Mouse (Mus musculus): Measurements from ENCODE around the gene Sptan1.

Gene Sptan1

DNA sequence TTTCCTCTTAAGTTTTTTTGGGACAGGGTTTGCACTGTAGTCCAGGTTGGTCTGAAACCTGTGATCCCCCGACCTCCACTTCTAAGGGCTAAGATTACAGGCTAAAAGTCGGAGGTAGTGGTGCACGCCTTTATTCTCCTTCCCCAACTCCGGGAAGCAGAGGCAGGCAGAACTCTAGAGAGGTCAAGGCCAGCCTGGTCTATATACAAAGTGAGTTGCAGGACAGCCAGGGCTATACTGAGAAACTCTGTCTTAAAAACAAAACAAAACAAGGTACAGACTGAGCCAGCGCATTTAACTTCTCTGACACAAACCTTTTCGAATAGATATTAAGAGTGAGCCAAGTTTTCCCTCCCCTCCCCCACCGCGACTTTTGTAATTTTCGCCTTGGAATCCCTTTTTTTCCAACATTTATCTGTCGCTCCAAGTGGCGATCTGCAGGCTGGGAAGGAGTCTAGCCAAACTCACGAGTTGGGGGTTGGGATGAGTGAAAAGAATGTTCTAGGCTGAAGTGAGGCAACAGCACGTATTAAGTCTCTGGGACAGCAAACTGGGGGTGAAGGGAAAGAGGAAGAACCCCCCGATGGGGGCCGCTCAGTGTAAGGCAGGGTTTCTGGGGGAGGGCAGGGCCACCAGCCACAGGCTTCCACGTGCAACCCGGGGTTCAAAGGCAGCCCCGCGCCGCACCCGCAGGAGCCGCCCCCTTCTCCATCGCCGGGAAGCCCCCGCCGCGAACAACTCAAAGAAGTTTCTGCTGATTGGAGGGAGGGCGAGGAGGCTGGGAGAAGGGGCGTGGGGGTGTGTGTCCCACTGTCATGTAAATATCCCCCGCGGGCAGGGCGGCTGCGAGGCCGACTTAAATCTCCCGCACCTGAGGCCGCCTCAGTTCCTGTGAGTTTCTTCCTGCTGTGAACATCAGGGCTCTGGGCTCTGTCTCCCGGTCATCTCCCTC, 96.1 kb downstream of the Sptan1 start:
- peak; percentile 37 for DNase-seq (ENCODE audit: low spot score)

GRCm38 (mm10) chr2:30062249-30063093, 97.1 kb downstream of the Sptan1 start:
- DNase-seq (ENCODE audit: low spot score) = peak; percentile 69

DNA sequence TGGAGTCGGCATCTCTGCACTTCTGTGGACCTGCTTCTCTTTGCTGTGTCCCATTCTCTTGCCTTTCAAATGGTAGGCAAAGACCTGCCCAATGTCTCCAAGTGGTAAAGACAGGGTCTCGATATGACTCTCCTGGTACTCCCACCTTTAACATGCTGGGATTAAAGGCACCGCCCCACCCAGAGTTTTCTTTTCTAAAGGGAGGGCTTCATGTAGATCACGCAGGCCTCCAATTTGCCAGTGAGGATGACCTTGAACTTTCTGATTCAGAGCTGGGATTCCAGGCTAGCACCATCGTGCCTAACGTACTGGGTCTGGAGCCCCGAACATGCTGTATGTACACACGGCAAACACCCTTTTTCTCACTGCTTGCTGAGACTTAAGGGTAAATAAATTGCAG, 97.9 kb downstream of the Sptan1 start:
- DNase-seq (ENCODE audit: low spot score) = no peak

DNA sequence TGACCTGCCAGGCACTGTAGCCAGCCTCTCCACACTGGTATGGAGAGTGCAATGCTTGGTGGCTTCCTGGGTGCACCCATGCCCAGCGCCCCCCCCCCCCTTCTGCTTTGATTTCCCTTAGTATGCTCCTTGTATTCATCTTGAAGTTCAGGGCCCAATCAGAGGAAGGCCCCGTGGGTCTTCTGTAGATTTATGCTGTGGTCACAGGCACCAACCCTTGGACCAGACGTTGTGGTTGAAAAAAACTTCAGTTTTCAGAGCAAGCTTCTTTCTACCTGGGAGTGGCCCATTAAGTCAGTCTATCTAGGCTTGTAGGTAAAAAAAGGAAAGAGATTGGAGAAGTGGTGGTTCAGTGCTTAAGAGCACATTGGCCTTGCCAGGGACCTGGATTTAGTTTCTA, 98.4 kb downstream of the Sptan1 start:
- no peak for DNase-seq (ENCODE audit: low spot score)

GRCm38 (mm10) chr2:30064298-30064697, 98.9 kb downstream of the Sptan1 start:
- no peak for DNase-seq (ENCODE audit: low spot score)

DNA sequence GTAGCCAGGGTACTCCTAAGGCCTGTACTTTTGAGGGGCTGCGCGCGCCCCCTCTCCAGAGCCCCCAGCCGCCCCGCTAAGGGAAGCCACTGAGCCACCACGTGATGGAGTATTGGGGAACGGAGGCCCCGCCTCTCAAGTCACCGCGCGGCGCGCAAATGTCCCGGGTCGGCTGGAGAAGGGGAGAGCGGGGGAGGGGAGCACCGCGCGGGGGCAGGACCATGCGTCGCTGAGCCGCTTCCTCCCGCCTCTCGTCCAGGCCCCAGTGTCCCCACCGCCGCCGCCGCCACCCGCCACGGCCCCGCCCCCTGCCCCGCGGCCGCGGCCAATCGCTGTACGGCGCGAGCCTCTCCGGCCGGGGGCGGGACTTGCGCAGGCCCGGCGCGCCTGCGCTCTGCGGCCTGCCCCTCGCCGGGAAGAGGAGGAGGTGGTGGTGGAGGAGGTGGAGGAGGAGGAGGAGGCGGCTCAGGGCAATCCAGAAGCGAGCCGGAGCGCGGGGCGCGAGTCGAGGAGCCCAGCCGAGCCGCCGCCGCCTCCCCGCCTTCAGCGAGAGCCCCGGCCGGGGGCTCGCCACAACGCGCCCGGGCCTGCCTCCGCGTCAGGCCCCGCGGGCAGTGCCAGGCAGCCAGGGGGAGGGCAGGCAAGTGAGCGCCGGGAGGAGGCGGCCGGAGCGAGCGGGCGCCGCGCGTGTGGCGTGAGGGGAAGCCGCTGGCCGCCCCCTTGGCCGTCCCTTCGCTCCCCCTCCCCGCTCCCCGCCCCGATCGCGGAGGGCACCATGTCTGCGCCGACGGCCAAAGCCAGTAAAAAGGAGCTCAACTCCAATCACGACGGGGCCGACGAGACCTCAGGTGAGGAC, 100.9 kb downstream of the Sptan1 start:
- DNase-seq (ENCODE audit: low spot score) = peak; percentile 95

DNA sequence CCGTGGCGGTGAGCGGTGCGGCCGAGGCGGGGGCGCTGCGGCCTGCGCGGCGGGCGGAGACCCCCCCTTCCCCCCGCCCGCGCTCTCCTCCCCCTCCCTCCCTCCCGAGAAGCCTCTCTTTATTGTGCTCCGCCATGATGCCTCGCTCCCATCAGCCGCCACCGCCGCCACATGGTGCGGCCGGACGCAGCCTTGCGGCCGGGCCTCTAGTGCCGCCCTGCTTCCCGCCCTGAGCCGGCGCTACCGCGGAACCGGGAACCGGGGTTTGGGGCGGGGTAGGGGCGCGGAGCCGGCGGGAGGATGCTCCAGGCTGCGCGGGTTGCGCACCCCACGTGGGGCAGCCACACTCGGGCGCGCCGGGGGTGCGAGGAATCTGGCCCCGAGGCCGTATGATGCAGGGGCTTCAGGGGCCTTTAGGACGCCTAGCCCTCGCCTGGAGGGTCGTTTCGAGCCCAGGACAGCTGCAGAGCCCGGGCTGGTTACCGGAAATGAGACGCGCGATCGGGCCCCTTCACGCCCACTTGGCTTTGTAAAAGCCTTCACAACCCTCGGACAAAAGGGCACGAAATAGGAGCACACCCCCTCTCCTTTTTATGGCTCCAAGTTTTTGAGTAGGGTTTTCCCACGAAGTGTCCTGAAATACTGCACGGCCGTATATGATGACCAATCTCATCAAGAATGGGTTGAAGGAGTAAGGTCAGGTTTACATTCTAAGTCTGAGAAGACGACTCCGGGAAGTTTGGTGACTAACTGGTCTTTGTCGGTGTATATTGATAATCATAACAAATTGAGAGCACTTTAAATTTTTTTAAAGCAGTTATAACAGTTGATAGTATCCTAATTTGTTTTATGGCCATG, 101.9 kb downstream of the Sptan1 start:
- DNase-seq (ENCODE audit: low spot score) = peak; percentile 34

GRCm38 (mm10) chr2:30067962-30068361, 102.6 kb downstream of the Sptan1 start:
- no peak for DNase-seq (ENCODE audit: low spot score)

DNA sequence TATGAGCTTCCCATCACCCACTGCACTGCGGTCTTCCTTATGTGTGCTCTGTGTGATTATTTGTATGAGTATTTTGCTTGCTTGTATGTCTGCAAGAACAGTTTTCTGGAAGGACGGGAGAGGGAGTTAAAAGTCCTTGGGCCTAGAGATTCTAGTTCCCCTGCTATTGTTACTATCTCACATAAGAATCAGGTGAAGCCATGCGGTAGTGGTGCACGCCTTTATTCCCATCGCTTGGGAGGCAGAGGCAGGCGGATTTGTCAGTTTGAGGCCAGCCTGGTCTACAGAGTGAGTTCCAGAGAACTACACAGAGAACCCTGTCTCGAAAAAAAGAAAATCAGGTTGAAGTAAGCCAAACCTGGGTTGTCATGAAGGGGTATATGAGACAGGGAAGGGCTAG, 107.5 kb downstream of the Sptan1 start:
- no peak for DNase-seq (ENCODE audit: low spot score)

DNA sequence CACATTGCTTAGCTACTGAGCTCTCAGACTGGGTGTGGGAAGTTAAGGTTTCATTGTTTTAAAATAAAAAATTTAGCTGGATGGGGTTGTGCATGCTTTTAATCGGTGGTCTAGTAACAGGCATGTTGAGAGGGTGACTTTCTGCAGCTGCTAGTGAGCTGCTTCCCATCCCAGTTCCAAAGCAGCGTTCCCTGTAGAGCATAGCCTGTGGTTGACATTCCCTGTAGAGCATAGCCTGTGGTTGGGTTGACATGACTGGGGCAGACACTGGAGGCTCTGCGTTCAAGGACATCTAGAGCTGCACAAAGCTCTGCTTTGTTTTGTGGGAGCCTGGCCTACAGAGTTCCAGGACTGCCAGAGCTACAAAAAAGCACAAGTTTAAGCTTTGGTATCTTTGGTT, 107.9 kb downstream of the Sptan1 start:
- DNase-seq (ENCODE audit: low spot score) = no peak

GRCm38 (mm10) chr2:30075625-30076024, 110.3 kb downstream of the Sptan1 start:
- DNase-seq (ENCODE audit: low spot score) = no peak

- DNase-seq (ENCODE audit: low spot score) = no peak
These were observed 111.1 kb downstream of the Sptan1 start for GRCm38 (mm10) chr2:30076439-30076838.

DNA sequence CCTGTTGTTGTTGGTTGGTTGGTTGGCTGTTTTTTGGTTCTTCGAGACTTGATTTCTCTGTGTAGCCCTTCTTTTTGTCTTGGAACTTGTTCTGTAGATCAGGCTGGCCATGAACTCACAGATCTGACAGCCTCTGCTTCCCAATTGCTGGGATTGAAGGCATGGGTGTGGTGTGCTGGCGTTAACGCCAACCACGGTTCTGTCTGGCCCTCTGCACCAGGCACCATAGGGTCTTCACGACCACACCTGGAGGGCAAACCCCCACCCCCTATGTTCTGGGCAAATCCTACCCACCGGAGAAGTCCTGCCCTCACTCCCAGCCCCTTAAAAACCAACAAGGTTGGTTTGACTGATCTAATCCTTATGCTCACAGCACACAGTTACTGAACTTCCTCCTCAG, 111.6 kb downstream of the Sptan1 start:
- no peak for DNase-seq (ENCODE audit: low spot score)

DNA sequence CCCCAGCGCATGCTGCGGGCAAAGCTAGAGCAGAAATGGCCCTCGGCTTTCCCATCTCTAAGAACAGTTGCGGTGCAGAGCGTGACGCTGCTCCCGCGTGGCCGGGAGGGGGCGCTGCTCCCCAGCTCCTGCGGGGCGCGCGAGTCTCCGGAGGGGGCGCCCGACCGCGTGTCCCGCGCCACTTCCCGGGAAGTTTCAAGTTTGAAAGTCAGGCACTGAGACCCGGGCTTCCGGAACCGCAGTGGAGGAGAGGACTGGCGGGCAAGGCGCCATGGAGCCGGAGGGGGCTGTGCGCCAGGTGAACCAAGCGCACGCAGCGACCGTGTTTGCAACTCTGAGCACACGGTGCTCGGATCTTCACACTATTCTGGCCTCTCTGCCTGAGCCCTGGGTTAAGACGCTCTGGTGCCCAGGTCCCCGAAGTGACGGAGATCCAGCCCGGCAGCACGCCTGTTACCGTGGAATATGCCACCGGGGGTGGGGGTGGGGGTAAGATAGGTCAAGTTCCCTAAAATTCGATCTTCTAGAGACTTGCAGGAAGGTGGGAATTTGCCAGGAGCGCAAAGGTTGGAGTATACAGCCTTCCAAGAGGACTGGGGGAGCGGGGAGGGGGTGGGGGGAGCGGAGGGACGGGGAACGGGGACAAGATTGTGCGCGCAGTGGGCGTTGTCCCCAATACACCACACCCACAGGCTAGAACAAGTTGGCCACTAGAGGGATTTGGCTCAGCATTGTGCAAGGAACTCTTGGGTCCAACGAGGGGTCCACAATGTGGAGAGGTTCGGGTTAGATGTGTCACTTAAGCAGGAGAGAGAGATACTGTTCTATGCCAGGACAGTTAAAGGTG, 112.4 kb downstream of the Sptan1 start, which contains the start of gene Pkn3:
Gene Pkn3 (plus strand): TSS at position 183 of the 847 bp plus-strand sequence.
- DNase-seq (ENCODE audit: low spot score) = peak; percentile 85

GRCm38 (mm10) chr2:30078349-30078712, 113.0 kb downstream of the Sptan1 start:
- no peak for DNase-seq (ENCODE audit: low spot score)

DNA sequence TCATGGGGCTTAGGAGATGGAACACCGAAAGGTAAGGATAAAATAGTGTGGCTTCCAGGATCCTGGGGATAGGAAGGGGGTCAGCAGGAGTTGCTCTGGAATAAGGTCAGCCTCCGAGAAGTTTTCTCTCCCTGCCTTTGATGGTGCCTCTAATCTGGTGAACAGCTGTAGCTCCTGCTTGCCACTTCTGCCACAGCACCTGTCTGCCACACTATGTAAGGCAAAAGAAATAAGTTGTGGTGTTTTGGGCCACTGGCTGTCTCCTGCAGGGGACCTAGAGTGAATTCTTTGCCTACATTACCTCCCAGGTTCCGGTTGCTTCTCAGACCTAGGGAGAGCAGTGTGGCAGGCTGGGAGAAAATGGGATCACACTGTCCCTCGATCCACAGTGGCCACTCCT, 113.4 kb downstream of the Sptan1 start:
- DNase-seq (ENCODE audit: low spot score) = no peak

DNA sequence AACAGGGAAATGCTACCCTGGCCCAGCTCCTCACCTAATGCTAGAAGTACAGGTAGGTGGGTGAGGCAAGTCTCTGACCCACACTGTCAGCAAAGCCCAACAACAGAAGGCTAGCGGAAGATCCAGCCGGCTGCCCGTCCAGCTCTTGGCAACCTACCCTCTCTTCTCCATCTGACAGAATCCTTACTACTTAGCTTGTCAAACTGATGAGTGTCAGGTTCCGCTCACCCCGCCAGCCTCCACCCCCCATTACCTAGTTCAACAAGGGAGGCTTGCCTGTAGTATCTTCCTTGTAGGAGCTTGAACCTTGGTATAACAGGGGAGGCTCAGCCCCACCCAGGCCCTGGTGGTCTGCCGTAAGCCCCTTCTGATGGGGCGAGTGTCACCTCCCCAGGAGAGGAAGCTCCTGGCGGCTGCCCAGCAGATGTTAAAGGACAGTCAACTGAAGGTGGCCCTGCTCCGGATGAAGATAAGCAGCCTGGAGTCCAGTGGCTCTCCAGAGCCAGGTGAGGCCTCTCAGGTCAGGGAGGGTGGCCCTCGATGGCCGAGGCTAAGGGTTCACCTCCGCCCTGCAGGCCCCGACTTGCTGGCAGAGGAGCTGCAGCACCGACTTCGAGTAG, 114.9 kb downstream of the Sptan1 start:
- DNase-seq (ENCODE audit: low spot score) = no peak

Data from MN1 (cell line).